Mouse (Mus musculus): ENCODE results near the gene Esrrg. TPM values are rescaled to one million over a fixed set of nuclear protein-coding genes. Genes with fewer than 3 reads are reported as not detected.

Gene Esrrg
- polyA plus RNA-seq, 1 experiment from 2014 or later, result 0.33 TPM

DNA sequence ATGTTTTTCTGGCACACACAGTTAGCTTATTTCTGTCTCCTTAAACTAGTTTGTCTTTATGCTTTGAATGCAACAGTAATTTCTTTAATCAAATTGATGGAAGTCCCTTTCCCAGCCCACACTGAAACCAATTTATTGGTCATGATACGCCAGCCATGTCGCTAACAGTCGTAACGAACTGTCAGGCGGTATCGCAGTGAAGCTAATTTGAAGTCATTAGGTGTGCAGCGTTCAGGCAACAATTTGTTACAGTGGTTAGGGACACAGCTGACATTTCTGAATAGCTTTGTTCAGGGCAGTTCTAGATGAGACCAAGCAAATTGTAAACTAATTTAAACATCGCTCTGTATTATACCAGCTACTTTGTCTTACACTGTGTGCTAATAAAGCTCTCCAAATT is 542.5 kb downstream of the Esrrg start:
- DNase-seq (ENCODE audit: low spot score), result no peak

DNA sequence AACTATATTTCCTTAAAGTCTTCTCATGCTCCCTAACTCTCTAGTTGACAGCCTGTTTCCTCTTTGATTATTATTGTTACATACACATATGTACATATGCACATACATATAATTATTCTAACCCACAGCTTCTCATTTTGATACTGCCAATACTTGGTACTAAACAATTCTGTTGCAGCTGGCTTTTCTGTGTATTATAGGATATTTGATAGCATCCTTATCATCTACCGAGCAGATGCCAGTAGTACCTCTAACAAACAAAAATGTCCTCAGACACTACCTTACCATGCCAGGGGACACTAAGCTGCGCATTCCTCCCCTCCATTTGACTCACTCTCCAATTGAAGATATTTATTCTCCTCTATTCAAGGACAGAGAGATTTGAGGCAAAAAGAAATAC is 543.4 kb downstream of the Esrrg start:
- DNase-seq (ENCODE audit: low spot score), result no peak

DNA sequence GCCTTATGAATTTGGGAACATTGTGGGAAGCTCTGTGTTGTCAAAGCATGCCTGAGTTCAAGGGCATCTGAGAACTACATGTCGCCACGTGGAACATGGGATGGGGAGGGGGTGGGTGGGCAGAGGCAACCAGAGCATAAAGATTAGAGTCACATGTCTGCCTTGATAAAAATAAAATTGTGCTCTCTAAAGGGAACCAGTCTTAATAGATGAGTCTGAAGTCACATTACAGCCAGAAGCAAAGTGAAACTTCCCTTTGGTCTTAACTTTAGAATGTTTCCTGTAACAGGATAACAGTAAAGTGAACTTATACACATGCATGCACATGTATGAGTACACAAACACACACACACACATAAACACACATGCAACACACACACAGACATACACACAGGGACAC is 545.1 kb downstream of the Esrrg start:
- no peak for DNase-seq (ENCODE audit: low spot score)

DNA sequence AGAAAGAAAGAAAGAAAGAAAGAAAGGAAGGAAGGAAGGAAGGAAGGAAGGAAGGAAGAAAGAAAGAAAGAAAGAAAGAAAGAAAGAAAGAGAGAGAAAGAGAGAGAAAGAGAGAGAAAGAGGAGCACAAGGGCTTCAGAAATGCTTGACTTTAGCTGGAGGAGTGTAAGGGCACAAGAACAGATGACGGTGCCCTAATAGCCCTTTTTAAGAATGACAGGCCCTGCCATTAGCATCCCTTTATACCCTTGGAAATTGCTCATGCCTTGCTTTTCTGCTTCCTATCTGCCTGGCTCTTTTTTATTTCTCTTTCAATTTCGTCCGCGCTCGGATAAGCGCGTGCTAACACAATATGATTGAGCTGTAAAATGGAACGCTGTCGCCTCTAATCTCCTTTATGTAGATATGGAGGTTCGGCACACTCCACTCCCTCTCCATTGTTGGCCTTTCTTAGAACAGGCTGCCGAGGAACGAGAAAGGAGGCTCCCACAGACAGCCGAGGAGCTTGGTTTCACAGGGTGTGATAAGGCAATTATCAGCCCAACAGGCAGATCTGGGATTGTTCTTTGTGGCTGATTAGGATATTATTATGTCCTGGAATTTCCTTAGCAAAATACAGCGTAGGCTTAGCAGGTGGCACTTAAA is 546.0 kb downstream of the Esrrg start:
- DNase-seq (ENCODE audit: low spot score), result no peak

DNA sequence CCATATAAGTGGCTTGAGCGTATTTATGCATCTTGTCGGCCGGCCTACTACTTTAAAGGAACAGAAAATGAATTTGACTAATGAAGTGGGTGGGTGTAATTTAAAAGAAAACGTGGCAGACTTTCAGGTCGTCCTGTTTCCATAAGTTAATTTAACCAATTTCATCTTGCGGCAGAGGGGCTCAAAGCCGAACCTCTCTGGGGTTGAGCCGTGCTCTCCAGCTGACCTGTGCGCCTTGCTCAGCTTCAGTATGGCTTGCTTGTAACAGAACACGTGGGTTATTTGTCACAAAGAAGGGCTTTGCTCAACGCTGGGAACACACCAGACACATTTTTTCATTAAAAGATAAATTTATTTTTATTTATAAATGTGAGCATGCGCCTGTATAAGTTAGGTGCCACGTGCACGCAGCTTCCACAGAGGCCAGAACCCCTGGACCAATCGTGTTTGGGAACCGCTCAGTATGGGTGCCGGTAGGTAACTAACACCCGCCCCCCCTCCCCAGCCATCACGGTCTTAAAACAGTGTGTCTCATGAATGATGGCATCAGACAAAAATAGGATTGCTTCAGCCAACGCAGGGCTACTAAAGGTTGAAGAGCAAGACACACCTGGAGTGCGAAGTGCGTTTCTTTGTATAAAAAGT is 546.7 kb downstream of the Esrrg start:
- no peak for DNase-seq (ENCODE audit: low spot score)

DNA sequence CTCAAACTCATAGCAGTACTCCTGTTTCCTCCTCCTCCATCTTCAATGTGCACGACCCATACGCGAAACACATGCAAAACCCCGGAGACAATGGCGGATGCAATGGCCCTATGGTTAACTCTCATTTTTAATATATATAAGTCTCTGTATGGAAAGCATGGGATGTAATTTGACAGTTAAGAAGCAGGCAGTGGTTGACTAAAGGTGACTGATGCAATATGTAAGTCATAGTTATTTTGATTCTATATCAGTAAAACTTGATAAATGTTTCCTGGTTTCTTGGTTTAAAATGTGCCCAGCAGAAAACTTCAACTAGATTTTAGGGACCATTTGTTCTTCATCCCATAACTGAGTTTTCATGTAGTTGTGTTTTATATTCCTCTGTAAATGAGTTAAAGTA is 547.9 kb downstream of the Esrrg start:
- DNase-seq (ENCODE audit: low spot score), result no peak

DNA sequence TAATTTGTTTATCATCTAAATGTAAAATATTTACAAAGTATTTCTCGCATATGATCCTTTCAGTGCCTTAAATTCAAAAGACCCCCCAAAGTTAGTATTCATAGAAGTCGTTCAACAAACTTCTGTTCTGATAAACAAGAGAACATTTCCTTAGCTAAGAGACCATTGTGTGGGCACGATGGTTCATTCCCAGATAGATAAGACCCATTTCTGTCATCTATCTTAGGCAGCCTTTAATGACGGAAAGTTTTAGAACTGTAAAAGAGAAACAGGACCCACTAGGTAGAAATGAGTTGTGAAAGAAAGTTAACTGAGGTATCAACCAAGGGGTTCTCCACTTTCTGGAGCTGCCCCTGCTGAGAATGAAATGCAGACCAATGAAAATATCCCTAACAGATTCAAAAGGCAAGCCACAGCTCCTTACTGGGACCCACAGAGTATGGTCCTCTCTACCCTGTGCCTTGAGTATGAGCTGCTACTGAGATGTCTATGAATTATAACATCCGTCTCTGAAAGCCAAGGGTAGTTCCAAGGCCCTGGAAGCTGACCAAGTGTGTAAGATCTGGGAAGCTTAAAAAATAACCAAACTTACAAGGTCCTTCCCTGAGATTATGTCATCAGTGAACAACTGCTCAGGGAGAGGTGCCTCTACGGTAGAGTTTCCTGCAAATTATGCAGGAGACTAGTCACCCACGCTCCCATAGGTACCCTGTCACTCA is 548.8 kb downstream of the Esrrg start:
- DNase-seq (ENCODE audit: low spot score), result no peak

DNA sequence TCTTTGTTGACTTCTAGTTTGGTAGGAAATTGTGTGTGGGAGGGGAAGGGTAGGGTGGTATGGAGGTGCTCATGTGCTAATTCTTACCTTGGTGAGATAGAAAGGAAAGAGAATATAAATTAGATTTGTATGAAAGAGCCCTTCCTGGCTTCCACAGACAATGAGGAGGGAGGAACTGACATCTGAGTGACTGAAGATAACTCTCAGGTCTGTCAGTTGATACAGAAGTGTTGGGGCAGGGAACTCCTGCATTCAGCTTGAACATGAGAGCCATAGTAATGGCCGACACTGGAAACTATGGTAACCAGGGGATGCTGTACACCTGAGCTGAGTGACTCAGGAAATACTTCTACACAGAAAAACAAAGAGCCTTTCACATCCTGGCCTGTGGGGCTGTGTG is 550.1 kb downstream of the Esrrg start:
- no peak for DNase-seq (ENCODE audit: low spot score)

DNA sequence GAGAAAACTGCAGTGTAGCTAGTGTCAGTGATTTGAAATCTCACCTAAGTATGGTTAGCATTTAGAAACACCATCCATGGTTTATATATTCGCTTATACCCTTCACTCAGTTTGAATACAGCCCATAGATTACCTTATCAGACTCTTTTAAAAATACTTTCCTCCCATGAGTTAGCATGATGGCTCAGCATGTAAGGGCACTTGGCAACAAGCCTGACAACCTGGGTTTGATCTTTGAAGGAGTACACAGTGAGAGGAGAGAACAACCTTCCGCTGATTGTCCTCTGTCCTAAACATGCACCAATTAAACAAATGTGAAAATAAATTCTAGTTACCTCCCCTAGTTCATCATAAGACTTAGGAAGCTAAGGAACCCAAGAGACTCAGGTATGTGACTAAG is 550.5 kb downstream of the Esrrg start:
- no peak for DNase-seq (ENCODE audit: low spot score)

DNA sequence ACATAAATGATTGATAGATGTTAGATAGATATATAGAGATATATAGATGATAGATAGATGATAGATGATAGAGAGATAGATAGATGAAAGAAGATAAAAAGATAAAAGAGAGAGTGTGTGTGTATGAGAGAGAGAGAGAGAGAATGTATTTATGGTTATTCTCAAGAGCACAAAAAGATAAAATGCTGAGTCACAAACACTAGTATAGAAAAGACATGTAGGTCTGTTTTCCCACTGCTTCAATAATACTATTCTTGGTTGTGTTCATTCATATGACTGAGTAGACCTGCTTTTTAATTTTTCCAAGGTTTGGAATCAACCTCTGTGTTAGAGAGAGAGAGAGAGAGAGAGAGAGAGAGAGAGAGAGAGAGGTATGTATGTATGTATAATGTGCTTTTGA is 554.5 kb downstream of the Esrrg start:
- DNase-seq (ENCODE audit: low spot score), result no peak

DNA sequence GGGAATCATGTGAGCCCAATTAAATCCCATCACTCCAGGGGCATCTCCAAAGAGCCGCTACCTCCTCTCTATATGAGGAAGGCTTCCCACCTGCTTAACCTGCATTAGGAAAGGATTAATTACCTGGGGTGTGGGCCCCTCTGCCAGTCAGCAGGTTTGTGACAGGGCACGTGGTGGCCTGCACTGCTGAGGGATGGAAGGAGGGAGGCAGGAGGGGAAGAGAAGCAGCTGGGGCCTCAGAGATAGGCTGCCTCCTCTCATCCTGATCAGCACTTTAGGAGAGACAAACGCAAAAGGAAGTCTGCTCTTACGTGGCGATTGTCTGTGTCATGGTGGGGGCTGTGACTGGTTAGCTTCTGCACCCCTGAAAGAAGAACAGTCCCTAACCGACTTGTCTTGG is 555.7 kb downstream of the Esrrg start:
- DNase-seq (ENCODE audit: low spot score), result no peak

DNA sequence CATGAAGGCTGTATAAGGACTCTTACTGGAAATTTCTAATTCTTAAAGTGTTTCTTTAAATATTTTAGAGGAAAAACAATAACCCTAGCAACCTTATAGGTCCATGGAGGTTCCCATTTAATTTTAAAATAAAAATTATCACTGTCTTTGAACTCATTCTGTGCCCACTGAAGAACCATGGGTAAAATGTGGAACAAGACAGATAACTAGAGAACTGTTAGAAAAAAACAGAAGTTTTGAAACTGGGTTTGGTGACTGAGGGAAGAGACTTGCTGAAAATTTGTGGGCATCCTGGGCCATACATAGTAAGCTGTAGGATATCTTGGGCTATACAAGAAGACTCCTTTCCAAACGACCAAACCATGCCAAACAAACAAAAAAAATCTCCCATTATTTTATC is 565.3 kb downstream of the Esrrg start:
- DNase-seq (ENCODE audit: low spot score), result no peak

DNA sequence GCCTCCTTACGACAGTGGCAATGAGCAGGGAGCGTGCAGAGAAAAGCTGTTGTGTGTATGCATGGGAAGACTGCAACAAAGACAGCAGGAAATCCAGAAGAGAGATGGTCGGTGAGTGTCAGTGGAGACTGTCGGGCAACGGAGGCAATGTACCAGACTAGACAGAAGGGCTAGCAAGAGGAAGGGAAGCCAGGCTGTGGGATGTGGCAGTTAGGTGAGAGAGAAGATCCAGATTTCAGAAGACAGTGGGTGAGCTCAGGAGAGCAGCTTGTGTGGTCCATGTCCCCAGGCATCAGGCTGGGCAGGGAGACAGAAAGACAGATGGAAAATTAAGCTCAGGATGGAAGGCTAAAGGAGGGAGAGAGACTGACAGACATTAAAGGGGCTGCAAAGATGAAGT is 574.4 kb downstream of the Esrrg start:
- DNase-seq (ENCODE audit: low spot score), result no peak

DNA sequence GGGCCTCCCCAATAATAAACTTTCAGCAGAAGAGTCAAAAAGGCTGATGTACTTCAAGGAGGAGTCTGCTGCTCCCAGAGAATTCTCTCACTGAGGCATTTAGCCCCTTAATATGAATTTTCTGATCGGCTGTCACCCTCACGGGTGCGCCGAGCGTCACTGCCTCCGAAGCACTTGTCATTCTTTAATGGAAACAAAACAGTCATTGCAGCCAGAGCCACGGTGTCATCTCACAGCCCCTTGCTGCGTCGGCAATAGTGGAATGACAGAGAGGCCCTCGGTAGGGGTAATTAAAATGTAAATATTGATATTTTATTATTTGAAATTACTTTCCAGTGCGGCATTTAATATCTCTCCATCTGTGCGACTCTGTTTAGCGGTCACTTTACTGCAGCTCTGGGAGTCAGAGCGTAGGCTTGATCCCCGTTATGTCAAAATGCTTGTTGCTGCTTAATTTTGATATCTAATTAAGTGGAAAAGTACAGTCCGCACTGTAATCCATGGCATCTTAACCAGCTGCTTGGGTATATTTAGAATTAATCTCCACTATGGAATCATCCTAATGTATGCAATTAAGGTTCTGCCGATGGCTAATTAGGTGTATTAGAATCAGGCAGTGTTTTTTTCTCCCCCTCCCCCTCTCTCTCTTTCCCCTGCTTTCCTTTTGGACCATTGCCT is 578.0 kb downstream of the Esrrg start:
- DNase-seq (ENCODE audit: low spot score), result no peak

DNA sequence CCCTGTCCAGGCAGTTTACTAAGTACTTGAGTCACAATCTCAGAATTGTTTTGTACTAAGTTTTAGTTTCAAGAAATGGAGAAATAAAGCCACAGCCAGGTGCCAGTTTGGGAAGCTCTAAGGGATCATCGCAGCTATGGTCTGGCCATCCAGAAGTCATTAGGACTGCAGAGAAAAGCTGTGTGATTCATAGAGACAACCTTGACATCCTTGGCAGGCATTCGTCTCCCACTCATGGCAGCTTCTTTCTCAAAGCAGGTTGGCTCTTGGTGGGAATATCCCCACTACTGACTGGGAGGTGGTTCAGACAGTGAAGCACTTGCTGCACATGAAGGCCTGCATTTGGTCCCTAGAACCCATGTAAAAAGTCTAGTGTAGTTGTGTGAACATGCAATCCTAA is 584.4 kb downstream of the Esrrg start:
- DNase-seq (ENCODE audit: low spot score), result no peak

DNA sequence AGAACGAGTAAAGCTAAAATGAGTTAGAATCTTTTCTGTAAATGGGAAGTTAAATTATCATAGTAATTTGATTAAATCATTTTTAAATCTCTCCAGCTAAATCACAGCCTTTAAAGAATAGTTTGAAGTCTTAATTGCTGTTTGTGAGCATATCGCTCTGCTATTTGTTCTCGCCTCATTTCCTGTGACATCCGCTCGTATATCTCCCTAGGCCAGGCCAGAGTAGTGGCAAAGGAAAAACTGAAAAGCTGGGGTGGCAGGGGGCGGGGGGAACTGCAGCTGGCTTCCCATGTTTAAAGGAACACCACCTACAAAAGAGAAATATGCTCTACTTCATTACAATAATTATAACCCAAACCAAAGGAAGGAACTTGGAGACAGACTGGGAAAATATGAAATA is 598.8 kb downstream of the Esrrg start:
- DNase-seq (ENCODE audit: low spot score), result no peak

DNA sequence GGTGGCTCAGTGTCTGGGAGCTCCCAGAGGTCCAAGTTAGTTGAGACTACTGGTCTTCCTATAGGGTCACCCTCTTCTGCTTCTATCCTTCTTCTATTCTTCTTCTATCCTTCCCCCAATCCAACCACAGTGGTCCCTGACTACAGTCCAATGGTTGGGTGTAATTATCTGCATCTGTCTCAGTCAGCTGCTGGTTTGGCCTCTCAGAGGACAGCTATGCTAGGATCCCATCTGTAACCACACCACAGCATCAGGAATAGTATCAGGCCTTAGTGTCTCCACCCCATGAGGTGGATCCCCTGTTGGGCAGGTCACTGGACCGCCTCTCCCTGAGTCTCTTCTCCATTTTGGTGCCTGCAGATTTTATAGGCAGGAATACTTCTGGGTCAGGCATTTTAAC is 600.4 kb downstream of the Esrrg start:
- no peak for DNase-seq (ENCODE audit: low spot score)

DNA sequence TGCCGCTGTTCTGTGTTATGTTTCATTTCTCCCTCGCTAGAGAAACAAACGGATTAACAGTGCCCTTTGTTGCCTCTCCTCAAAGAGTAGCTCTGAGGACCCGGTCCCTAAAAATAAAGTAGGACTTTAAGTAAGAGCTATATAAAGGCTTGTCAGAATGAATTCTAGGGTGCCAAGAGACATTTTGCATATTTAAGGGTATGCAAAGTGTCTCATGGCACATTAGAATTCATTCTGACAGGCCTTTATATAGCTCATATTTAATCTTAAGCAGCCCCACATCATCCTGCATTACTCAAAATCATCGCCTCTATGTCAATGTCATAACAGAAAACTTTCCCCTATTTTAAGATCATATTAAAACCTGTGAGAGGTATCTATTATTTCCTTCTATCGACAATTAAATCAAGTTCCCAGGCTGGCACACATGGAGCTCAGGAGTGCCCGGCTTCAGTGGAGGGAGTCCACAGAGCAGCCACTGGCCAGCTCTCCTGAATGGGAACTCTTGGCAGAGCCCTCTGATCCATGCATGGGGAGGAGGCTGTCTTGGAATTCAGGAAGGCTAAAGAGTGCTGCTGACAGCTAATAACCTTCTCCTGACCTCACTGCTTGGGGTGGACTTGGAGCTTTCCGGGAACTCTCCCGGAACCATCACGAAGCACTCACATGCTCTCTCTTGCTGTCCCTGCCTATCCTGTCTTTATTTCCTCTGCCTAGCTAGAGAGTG is 606.5 kb downstream of the Esrrg start:
- DNase-seq (ENCODE audit: low spot score), result no peak

DNA sequence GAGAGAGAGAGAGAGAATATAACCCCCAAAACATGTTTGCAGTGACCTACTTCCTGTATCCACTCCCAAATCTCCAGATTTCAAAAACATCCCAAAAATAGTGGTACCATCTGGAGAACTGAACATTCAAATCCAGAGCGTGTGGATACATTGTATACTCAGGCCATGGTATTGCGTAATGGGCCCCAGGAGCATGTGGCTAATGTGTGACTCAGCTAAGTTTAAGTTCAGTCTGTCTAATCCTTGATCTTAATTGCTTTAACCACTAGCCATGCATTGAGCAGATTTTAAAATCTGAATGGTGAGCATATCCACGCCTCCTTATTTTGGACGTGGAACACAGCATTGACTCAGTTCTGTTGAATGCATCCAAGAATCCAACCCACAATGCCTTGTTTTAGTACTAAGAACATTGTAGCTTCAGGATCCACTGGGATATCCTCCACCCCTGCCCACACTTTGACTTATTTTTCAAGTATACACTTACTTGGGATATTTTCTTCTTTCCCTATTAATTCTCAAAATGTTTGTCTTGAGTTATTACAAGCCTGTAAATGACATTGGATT is 612.7 kb downstream of the Esrrg start:
- no peak for DNase-seq (ENCODE audit: low spot score)

DNA sequence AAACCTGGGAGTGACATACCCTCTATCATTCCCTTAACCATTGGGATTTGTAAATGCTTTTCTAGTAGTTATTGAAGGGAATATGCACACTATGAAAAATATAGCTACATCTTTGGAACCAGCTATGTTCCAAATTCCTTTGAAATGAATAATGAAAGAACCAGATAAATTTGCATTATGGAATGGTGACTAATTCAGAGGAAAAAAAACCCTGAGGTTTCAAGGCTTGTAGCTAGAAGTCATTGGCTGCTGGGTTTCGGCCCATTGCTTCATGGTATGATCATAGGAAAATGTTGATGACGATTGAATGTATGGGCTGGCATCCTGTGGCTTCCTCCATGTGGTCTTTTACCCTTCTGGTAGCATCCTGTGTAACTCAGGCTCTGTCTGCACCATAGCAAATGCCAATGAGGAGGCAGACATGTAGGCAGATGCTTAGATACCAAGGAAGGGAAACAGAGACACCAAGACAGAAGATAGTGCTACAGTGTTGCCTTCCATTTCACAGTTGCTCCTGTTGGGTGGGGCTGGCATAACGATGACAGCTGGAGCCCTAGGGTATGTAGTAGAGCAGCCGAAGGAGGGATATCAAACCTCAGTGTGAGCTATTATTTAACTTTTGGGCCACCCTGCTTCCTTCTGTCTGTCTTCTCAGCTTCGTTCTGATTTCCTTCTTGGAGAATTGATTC is 624.6 kb downstream of the Esrrg start:
- DNase-seq (ENCODE audit: low spot score), result no peak

DNA sequence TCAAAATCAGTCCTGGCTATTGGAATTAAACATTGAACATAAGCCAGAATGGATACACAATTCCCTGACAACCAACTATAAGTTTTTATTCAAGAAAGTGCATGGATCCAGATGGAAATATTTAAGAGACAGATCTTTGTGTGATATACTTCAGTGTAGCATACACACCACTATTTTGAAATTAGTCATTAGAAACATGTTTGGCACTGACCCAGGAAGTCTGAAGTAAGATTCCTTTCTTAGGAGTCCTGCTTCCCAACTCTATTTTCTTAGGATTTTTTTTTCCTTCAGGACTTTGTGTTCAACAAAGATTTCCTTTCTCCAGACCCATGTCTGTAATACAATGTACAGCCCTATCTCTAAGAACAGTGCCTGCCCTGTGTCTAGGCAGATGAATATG is 630.0 kb downstream of the Esrrg start:
- DNase-seq (ENCODE audit: low spot score), result no peak
